Mouse (Mus musculus) layer of hippocampus, adult 9-11 months (tissue): Measurements from ENCODE around the gene Sec13.

Experiments used
- DNase-seq: peaks from one replicate; pipeline ENCODE4 v3.0.0; 2022

Gene Sec13

GRCm38 (mm10) chr6:113697222-113698205 lies 43.0 kb downstream of the Sec13 start:
- DNase-seq: no peak

DNA sequence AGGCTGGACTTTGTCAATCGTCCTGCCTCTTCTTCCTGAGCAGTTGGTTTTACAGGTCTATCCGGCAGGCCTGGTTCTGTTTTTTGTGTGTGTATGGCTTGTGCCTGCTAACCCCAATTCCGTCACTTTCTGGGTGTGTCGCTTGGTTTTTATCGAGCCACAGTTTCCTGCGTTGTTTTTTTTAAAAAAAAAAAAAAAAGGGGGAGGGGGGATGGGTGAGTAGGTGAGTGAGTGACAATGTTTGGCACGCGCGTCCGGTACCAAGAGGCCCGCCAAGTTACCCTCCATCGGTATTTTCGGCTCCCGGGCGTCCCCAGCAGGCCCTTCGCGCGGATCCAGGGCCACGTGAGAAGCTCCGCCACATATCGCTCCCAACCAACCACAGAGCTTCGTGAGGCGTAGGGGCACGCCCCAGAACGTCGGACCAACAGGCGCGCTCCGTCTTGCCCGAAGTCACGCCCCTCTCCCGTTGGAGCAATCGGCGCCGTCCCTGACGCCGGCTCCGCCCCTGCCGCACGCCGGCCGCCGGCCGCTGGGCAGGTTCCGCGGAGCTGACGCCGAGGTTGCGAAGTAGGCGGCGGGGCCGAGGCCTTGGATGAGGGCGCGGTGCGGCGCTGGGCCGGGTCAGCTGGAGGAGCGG lies 43.8 kb downstream of the Sec13 start, which contains the start of gene Tatdn2:
Gene Tatdn2 (plus strand): TSS at position 469 of the 640 bp plus-strand sequence.
- peak; percentile 98 for DNase-seq

- no peak for DNase-seq
These were observed 44.7 kb downstream of the Sec13 start for GRCm38 (mm10) chr6:113695766-113696355.

DNA sequence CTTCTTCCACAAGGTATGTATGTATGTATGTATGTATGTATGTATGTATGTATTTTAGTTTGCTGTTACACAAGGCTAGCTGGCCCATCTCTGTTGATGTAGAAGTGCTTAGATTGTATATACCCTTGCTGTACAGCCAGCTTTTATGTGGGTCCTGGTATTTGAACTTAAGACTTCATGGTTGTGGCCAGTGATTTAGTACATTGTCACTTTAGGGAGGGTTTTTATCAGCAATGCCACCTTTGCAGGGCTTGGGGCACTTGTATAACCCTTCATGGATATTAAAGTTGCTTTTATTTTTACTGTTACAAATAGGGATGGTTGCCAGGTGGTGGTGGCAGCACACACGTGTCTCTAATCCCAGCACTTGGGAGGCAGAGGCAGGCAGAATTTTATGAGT lies 45.3 kb downstream of the Sec13 start:
- DNase-seq: no peak

- no peak for DNase-seq
These were observed 47.2 kb downstream of the Sec13 start for GRCm38 (mm10) chr6:113693377-113693776.

DNA sequence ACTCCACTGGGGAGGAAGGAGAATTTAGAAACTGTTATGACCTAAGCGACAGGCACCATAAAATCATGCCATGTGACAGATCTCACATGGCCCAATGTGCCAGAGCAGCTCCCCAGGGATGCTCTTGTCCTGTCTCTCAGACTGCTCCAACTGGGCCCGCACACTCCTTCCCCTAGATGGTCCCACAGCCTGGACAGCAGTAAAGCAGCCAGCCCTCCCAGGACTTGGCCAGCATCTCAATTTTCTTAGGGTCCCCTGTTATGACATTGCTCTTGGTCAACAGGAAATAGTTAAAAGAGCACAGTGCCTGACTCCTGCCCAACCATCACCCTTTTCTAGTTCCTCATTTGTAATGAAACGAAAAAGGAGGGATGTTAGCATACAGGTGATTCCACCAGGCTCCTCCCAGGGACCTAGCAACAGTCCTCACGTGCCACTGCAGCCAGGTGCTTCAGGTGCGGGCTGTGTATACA lies 47.8 kb downstream of the Sec13 start:
- no peak for DNase-seq

DNA sequence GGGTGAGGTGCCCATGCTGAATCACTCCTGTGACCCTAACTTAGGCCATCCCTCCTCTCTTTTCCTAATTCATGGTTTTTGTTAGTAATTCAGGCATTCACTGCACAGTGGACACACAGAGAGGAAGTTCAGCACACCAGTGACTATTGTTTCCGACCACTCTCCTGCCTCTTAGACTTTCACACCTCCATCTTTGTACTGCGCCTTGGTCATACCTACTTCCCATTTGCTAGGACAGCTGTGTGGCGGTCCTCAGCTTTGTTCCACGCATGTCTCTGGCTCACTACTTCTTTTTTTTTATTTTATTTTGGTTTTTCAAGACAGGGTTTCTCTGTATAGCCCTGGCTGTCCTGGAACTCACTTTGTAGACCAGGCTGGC lies 49.5 kb downstream of the Sec13 start:
- no peak for DNase-seq

DNA sequence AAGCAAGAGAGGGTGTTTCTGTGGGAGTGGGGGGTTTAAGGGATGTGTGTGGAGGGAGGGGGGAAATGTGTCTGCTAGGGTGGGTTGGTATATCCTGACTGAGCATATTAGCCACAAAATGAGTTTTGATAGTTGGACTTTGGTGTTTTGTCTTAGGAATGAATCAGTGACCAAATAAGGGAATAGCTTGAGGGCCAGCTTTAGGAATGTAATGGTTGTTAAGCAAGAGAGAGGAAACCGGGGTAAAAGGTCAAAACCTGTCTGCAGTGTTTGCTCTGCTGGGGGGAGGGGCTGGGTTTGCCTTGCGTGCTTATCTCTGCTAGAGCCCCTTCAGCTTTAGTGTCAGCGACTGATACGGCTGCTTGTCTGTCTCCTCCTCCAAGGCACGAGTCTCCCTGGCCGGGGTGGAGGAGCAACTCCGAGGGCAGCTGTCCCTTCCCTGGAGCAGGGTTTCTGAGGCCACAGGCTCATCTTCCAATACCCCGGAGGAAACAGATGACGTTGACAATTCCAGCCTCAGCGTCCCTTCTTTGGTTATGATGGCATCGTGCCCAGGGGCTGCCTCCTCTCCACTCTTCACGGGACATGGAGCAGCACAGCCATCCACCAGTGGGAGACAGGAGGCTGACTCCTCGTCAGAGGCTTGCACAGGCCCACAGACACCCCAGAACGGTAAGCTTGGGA lies 50.0 kb downstream of the Sec13 start:
- no peak for DNase-seq

- DNase-seq: no peak
These were observed 50.5 kb downstream of the Sec13 start for GRCm38 (mm10) chr6:113690008-113690399.

- no peak for DNase-seq
These were observed 53.9 kb downstream of the Sec13 start for GRCm38 (mm10) chr6:113686551-113687125.

DNA sequence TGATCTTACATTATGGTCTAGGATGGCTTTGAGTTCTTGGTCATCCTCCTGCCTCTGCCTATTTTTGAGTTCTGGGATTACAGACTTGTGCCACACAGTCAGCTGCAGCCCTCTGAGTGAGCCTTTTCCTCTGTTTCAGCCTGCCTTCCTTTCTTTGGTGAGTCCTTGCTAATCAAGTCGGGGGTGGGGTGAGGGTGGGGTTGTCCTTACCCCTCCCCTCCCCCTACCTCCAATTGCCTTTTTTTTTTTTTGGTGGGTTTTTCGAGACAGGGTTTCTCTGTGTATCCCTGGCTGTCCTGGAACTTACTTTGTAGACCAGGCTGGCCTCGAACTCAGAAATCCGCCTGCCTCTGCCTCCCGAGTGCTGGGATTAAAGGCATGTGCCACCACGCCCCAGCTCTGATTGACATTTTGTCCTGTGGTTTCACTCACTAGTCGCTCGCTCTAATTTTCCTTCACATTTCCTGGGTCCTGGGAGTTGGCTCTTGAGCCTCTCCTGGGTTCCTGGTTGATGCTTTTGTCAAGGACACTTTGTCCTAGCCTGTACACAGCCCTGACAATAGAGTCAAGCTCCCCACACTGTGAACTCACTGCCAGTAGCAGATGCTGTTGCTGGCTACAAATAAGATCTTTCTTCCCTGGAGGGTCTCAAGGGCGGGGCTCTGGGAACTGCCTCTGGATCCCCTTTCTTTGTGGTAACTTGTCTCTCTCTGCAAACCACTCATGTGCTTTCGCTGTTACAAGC lies 57.3 kb downstream of the Sec13 start:
- DNase-seq: no peak

DNA sequence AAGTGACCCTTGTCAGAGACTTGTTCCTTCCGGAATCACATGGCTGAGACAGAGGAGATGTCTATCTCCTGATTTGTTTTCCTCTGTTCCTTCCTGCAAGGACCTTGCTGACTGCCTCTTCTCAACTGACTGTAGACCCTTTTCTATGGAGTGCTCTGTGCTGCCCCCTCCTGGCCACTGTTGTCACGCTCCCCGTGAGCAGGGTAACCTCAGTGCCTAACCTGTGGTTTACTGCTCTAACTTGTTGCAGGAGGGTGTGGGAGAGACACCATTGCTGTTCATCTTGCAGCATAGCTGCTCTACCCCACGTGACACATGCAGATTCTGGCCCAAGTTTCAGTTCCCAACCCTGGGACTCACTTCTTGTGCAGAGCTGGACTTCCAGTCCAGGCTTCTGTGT lies 59.3 kb downstream of the Sec13 start:
- DNase-seq: peak; percentile 88

GRCm38 (mm10) chr6:113679993-113680566 lies 60.5 kb downstream of the Sec13 start:
- no peak for DNase-seq

GRCm38 (mm10) chr6:113678246-113679012 lies 62.1 kb downstream of the Sec13 start:
- DNase-seq: no peak
